Mouse (Mus musculus): ENCODE data around the gene Smtnl2.

Smtnl2 gene

DNA sequence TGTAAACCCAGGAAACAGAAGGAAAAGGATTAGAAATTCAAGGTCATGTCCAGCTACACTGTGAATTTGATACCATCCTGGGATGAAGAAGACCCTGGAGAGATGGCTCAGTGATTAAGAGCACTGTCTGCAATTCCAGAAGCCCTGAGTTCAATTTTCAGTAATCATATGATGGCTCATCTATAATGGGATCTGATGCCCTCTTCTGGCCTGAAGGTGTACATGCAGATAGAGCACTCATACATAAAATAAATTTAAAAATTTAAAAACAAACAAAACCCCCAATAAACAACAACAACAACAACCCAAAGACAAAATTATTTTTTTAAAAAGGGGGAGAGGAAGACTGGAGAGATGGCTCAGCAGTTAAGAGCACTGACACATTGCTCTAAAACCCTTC lies 15.4 kb upstream of the Smtnl2 start:
- DNase-seq (ENCODE audit: low spot score in 2 of 2): no peak

DNA sequence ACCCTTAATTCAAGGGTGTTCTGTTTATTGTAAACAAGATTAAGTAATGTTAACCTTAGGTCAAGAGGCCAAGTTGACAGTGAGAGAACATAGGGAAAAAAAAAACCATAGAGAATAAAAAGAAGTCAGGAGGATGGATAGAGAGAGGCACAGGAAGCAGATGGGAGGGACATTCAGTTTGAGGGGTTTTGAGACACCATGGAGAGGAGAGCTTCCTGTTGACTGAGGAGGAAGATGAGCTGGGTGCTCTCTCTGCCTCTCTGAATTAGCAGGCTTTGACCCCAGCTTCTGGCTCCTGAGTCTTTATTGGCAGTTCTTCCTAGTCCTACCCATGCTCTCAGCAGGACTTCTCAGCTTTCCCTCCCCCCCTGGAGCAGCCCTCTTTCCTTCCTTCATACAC lies 13.7 kb upstream of the Smtnl2 start:
- no peak for DNase-seq (ENCODE audit: low spot score in 2 of 2)

DNA sequence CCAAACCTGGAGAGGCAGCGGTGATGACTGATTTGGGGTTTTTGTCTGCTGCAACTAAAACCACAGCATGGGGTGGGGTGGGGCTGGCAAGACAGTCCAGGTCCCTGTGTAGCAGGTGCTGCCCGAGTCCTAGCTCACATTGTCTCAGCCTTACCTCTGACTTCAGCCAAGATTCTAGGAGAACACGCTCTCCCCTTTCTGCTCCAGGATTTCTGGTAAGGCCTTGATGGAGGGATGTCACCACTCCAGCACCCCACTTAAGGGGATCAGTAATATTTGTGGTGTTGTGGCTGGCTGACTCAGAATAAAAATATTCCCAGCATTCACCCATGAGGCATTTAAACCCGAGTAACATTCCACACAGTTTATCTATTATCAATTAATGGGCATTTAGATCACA lies 12.2 kb upstream of the Smtnl2 start:
- DNase-seq (ENCODE audit: low spot score in 2 of 2): no peak

DNA sequence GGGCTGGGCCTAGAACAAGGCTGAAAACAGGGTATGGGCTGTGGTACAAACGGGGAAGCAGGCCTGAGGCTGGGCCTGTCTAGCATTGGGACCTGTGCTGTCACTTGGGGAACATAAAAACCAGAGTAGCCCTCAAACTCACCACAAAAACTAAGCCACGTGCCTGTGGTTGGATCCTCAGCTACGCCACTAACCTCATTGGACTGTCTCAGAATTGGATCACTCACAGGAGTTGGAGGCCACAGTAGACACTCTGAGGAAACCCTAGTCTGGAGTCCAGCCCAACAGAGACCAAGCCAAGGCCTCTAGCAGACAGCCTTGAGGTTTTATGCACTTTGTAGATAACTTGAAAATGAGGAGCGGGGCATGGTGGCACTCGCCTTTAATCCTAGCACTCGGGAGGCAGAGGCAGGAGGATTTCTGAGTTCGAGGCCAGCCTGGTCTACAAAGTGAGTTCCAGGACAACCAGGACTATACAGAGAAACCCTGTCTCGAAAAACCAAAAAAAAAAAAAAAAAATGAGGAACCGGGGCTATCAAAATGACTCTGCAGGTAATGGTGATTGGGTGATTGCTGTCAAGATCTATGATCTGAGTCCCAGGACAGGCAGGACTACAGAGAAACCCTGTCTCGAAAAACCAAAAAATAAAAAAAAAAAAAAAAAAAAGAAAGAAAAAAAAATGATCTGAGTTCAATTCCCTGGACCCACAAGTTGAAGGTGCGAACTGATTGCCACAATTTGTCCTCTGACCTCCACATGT lies 10.2 kb upstream of the Smtnl2 start:
- no peak for DNase-seq (ENCODE audit: low spot score in 2 of 2)

DNA sequence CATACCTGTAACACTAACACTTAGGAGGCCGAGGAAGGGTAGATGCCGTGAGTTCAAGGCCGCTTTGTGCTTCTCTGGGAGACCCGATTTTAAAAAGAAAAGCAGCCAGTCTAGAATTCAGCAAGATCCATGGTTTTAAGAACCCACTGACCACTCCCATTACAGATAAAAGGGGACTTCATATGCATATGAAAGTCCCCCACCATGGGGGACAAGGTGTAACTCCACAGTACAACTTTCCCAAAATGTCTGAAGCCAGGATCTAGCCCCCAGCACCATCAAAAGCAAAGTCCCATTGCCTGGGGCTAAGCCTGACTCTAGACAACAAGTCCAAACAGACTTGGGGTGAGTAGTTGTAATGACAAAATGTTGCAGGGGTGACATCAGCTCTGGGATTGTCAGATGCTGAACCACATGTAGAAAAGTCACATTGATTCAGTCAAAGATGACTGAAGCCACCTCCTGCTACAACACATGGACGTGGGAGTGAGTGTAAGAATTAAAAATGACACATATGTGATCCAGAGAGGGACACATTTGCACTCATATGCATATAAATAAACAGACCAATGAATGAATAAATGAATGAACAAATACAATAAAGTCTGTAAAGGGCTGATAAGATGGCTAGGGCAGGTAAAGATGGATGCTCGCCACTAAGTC lies 9.1 kb upstream of the Smtnl2 start:
- DNase-seq (ENCODE audit: low spot score in 2 of 2): no peak

DNA sequence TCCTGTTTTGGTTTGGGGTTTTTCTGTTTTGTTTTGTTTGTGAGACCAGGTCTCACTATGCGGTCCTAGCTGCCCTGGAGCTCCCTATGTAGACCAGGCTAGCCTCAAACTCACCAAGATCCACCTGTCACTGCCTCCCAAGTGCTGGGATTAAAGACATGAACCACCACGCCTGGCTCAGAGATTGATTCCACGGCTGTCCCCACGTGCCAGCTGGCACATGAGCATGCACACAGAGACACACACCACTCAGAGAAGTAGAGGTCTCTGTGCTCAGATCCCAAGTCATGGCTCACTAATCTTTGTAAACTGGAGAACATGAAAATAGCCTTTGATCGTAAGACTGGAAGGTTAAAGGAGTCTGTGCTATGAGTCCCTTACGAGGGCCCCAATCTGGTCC lies 7.5 kb upstream of the Smtnl2 start:
- no peak for DNase-seq (ENCODE audit: low spot score in 2 of 2)

DNA sequence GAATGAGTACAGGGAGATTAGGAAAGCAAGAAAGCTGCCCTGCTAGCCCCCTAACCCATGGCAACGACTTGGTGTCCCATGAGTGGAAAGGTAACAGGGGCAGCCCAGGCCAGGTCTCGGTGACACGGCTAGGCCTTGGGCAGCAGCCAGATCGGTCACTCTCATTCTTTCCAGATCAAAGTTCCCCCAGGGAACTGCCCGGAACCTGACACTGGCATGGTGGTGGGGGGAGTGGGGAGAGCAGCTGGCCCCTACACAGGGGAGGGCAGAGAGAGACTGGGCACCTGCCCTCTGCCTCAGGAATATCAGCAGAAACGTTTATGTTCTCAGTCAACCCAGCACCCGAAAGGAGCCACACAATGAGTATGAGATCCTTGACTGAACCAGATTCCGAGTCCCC lies 6.7 kb upstream of the Smtnl2 start:
- no peak for DNase-seq (ENCODE audit: low spot score in 2 of 2)

DNA sequence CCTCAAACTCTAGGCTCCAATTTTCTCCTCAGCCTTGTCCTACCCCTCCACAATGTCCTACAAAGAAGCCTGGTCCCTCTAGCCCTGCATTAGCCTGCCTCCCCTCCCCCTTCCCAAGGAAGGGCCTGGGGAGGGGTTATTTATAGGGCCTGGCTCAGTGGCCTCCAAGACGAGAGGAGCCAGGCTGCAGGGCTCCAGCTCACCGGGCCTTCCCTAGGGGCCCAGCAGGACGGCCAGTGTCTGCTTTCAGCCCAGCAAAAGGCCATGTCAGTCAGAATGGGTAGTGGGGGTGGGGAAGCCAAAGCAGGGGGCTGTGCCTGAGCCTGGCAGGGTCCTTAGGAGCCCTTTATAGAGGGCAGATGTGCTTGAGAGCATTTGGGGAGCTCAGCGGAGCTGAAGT lies 5.9 kb upstream of the Smtnl2 start:
- DNase-seq (ENCODE audit: low spot score in 2 of 2): no peak

DNA sequence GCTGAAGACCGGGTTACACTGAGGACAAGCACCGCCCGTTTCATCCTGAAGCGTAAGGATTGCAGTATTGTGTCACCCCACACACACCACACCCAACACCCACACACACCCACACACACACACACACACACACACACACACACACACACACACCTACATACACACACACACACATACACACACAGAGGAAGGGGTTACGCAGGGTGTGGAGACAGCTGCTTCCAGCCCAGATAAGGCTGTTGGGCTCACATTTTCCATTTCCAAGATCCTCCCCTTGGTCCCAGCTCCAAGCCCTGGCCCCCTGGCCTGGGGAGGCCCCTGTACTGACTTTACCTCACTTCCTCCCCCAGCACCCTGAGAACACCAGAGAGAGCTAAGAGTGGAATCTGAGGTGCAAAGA lies 5.2 kb upstream of the Smtnl2 start:
- DNase-seq (ENCODE audit: low spot score in 2 of 2): peak; percentile 78 to 85

DNA sequence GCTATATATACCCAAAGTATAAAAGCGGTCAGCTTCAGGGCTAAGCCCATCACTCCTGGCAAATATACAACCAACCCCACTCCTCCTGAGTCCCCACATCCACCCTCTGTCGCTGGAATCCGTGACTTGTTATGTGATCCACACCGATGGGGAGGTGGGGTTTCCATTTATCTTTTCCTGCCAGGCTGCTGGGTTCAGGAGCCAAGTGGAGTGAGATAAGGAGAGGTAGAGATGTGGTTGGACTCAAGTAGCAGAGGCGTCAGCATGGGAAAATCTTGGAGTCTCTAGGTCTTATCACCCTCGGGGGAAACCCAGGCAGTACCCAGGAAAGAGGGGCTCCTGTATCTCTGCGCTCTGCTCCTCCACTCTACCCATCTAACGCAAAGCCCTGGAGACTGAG lies 3.6 kb upstream of the Smtnl2 start:
- DNase-seq (ENCODE audit: low spot score in 2 of 2): peak in 1 of 2 experiments; percentile 38

DNA sequence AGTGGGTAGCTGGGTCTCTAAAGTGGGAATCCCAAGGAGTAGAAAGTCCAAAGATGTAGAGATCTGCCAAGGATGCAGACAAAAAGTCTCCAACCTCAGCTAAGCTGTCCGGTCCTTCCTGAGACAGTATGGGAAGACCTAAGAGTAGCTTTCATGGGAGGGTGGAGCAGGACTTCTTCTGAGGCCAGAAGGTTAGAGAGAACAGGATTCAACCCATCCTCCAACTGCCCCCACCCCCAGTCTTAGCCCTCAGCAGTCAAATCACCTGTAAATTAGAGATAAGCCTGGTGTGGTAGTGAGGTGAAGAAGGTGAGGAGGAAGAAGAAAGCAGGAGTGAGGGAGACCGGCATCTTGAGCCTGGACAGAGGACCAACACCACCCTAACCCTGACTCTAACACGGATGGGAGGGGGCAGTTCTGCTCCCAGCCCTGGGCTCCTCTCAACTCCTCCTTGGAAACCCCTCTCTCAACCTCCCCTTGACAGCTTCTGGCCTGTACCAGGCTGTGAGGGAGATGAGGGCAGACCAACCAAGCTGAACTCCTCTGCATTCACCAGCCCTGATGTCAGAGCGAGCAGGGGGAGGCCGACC lies 2.2 kb upstream of the Smtnl2 start:
- no peak for DNase-seq (ENCODE audit: low spot score in 2 of 2)

DNA sequence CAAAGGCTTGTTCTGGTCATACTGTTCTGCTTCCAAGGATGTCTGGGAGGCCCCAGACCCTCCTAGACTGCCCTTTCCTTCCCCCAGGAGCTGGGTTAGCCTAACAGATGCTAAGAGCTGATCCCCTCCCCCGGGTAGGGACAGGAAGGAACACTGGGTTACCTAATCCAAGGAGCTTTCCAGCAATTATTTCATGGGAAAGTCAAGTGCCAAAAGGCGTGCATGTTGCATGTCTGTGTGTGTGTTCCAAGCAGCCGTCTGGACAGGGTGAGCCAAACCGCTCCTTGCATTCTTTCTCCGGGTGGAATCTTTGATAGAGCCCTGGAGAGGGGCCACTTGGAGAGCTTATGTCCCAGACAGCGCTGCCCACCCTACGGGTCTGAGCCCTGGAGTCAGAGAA lies 1.5 kb upstream of the Smtnl2 start:
- DNase-seq (ENCODE audit: low spot score in 2 of 2): peak; percentile 89 to 93

DNA sequence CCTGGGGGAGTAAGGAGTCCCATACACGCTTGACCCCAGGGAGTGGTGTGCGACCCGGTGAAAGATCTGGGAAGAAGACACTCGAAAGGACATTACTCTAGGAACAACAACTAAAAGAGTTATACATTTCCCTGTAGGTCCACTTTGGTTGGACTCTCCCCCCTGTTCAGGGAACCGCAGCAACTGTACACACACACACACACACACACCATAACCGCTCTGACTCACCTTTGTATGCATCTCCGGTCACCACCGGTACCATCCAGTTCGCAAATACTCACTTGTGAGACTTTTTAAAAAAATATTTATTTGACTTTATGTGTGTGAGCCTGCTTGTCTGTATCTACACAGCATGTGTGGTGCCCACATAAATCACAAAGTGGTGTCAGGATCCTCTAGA lies 432 bp upstream of the Smtnl2 start:
- no peak for DNase-seq (ENCODE audit: low spot score in 2 of 2)

DNA sequence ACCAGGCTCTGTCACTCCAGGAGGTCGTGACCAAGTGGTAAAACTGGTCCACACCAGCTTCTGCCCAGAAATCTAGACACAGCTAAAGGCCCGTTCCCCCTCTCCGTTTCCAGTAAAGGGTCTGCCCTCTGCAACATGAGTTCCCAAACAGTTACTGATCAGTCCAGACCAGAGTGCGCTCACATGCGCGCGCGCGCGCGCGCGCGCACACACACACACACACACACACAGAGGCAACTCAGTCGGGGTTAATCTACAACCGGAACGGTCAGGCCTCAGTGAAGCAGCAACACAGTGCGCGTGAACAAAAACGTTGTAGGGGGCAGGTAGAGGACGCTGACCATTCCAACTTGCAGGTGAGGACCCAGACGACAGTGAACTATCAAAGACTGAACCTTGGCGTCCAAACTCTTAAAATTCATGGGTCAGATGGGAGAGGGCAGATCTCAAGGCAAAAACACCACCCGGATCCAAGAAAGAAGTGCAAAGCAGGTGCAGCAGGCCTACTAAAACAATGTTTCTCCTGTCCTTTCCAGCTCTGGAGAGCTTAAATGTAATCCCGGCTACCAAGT lies 906 bp downstream of the Smtnl2 start:
- DNase-seq (ENCODE audit: low spot score in 2 of 2): no peak

DNA sequence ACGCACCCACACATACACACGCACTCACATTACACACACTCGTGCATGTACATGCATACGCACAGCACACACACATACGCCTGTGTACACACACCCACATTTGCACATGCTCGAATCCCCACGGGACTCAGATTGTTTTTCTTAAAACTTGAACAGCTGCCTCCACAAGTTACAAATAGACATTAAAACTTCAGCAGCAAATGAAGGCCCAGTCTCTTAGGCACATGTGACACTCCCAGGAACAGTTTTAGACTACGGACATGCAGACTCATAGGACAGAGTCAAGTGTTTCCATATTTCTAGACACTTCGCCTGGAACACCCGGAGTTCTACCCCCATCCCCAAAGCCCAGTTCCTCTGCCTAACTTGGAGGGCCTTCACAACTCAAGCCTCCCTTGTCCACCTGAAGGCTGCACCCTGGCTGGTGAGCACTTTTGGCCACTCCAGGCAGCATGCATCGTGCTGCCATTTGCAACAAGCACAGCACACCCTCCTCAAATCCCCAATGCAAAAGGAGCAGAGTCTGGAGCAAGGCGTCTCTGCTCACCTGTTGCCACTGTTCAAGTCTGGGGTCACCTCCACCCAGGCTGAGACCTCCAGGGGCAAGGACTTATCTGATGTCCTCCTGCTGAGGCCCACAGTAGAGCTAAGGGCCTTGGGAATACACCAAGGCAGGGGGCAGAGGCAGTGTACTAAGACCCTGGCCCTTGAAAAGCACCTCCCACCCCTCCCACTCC lies 1.7 kb downstream of the Smtnl2 start:
- DNase-seq (ENCODE audit: low spot score in 2 of 2): peak in 1 of 2 experiments; percentile 39

DNA sequence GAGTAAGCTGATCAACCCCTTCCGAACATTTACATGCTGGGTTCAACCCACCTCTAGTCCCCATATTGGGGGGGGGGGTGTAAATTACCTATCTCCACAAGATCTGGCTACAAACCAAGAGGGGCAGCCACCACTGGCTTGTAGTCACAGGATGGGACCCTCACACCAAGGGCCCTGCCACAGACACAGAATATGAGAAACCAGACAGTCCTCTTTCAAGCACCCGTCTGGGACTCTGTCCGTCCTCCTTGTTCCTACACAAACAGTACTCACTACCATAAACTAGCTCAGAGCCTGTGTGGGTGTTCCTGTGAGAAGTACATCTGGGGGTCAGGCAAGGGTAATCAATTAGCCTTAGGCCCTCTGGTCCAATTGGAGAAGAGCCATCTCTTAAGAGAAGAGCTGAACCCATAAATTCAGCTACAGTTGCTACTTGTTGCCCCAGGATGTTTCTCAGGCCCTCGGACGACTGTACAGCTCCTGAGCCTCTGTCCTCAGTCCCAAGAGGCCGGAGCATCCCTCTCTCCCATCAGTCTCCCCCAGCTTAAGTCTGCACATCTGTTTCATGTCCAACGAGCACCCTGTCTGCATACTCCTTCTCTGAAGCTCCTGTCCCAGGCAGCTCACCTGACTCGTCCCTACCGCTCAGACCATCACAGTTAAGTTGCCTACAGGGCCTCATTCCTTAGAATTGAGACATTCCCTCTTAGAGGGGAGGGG lies 2.9 kb downstream of the Smtnl2 start:
- no peak for DNase-seq (ENCODE audit: low spot score in 2 of 2)

DNA sequence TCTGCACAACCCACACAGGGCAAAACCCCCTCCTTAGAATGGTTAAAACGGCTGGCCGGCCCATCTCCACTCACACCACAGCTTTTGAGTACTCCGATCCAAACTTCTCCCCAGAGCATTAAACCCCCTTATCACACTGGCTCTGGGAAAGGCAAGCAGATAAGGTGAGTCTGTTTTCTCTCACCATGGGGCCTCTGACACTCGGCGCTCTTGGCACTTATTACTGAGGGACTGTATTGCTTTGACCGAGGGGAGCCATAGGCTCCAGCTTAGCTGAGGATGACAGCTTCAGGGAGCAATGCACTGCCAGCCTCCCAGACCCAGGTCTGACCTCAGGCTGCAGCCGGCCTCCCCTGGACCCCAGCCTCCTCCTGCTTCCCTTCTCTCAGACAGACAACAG lies 3.9 kb downstream of the Smtnl2 start:
- DNase-seq (ENCODE audit: low spot score in 2 of 2): peak; percentile 74 to 79

DNA sequence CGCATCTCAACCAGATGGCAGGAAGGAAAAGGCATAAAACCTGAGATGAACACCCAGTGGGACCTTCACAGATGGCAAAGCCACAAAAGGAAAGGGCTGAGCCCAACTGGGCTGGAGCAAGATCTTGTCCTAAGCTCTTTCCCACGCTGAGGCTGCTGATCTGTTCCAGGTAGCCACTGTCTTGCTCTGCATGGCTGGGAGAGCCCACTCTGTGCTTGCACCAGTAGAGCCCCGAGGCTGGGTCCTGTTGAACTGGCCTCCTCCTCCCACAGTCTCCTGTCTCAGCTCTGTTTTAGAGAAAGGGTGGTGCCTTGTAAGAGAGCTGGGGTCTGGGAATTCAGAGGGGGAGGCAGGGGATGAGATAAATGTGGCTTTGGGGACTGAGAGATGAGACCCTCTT lies 4.4 kb downstream of the Smtnl2 start:
- DNase-seq (ENCODE audit: low spot score in 2 of 2): no peak

DNA sequence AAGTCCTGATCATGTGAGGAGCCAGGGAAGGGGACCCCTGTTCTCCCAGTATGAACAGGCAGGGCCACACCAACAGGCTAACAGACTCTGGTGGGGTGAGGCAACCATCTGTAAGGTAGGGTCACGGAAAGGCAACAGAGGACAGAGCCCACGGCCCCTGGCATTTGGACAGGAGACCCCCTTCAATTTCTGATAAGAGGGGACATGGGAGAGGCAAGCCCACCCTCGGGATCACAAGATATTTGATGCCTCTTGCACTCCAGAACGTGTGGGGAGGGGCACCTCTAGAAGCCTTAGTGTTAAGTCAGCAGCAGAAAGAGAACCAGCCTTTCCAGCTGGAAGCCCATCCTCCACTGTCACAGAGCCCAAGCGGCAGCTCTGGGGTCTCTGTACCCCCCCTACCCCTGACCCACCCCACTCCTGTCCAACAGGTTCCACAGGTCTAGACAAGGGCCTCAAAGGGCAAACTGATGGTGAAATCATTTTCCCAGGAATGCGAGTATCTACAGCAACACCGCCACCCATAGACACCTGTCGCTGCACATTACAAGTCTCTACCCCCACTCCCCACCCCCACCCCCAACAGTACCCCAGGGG lies 5.3 kb downstream of the Smtnl2 start:
- no peak for DNase-seq (ENCODE audit: low spot score in 2 of 2)

DNA sequence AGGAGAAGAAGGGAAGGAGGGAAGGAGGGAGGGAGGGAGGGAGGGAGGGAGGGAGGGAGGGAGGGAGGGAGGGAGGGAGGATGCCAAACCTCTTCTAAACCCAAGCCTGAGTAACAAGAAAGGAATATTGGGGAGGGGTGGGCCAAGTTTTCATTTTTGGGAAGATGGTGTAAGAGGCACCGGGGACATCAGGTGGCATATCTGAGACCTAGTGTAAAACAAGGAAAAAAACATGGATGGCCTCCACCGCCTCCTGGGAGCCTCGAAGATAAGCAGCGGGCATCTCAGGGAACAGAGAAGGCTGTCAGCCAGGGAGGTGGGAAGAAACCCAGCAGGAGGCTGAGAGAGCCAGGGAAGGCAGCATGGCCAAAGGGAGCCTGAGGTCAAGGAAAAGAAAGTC lies 6.0 kb downstream of the Smtnl2 start:
- no peak for DNase-seq (ENCODE audit: low spot score in 2 of 2)

DNA sequence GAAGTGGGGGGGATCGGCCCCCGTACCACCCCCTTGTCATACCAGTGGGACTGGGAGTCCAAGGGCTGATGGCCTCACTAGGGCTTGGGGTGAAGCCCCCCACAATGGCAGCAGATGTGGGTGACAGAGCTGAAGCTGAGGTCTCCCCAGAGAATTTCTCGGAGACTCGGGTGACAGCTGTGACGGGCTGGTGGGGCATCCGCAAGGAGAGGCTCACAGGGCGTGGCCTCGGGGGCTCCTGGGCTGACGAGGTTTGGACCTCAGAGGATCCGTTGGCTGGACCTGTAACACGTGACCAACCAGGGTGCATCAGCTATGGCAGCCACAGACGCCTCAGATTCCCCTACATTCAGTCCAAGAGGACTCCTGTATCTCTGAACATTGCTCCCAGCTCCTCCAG lies 8.5 kb downstream of the Smtnl2 start:
- no peak for DNase-seq (ENCODE audit: low spot score in 2 of 2)
